Mouse (Mus musculus) adrenal gland (tissue): ENCODE results near the gene Gstm4.

Experiments
- intact Hi-C: fragments of 180-260 bp; cut with DNase I; formaldehyde crosslinking; loops from one replicate; pipeline ENCODE4 v1.15.1; 2025
- long read RNA-seq, 2 experiments: library from polyadenylated mRNA; unstranded; transcript quantifications; one replicate each; pipeline ENCODE4 v2.0.0; 2020; ENCODE audit warnings: borderline replicate concordance in 1 of 2; ENCODE audit not compliant: insufficient replicate concordance in 1 of 2

Gene Gstm4
- long read RNA-seq, experiment 1, transcript Gstm4-201 (8 exons, 1,707 nt) = major isoform, 28 of 32 reads
- long read RNA-seq, experiment 1, partial matches to known transcripts = 0 of 32 reads
- long read RNA-seq, experiment 1, other reads (novel, unspliced or antisense) = 4 of 32 reads
- long read RNA-seq, experiment 2, transcript Gstm4-201 (8 exons, 1,707 nt) = major isoform, 21 of 27 reads
- long read RNA-seq, experiment 2, partial matches to known transcripts = 0 of 27 reads
- long read RNA-seq, experiment 2, other reads (novel, unspliced or antisense) = 0 of 27 reads

DNA sequence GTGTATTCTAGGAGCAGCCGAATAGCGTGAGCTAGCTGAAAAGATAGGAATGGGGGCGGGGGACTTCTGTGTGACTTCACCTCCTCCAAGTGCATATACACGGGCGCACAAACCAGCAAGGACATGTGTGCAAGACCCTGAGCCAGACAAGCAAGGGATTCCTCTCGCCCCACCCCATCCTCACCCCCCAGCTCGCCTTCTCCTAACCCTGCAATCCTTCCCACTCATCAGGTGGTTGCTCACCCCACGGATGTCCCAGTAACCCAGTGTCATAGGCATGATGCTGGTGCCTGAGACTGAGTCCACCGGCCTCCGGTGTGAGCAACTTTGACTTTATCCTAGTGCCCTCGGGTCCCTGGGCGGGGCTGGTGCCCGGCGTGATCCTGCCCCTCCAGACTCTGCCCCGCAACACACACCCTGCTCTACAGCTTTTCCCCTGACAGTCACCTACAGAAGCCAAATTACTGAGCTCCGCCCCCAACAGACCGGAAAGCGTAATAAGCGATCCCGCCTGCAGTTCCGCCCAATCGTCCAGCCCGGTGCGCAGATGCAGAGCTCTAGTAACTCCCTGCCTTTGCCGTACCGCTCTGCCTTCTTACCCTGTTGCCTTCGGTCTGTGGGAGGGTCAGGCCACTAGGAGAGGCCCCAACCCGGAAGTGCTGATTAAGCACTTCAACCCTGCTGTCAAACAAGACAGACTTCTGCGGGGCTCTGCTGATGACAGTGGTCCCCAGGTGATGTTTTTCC, at the start of gene Gstm4:
Gstm4 (minus strand) TSS at position 501 of the 747 bp plus-strand sequence.
- intact Hi-C loops = no loop called here

DNA sequence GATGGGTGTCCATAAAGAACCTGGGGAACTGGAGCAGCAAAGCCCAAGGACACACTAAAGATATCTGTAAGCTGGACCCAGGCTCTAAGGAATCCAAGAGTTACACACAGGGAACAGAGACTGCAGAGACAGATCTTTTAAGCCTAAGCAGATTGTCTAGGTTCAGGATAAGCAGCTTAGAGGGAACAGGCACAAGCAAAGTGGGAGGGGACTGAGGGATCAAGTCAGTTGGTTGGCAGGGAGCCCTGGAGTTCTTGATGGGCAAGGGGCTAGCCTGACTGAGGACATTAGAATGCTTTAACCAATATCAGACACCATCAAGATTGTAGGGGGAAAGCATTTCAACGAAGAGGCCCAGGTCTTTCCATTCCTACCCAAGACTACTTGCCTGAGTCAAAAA, 49.5 kb upstream of the Gstm4 start:
- intact Hi-C loops = no loop called here

DNA sequence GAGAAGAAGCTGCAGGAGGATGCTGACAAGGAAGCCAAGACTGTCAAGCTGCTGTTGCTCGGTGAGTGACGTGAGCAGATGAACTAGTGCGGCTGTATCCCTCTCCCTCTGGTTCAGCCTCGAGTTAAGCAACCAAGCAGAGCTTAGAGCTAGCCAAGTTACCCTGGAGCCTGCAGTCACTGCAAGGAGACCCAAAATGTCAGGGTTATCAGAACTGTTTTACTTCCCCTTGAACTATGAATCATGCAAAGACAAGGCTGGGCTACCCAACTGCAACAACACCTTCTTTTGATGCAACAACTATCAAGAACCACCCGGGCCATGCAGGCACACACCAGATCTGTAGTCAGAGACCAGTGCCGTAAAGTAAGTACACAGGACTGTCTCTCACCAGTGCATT, 48.6 kb upstream of the Gstm4 start:
- intact Hi-C loops = no loop called here

DNA sequence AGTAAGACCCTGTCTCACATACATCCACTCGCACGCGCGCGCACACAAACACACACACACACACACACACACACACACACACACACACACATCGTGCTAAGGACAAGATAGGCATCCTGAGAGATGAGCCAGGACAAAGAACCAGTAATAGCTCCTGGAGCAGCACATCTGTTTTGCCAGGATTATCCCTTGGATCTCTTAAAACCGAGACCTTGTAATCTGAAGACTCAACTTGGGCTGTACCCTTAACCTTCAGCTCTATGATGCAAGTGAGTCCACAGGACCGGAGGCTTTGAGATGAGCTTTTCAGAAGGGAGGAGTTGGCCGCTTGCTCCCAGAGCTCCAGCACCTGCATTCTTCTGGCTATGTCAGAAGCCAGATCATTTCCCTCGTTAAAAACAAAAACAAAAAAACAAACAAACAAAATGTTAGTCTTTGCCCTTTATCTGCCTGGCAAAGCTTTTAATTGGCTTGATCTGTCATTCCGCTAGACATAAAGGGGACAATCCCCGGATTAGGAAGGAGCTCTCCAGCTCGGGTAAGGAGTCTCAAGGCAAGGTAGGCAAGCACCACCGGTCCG, 47.9 kb upstream of the Gstm4 start, which contains the start of gene Gnat2:
Gnat2 (plus strand) TSS at position 254 of the 580 bp plus-strand sequence.
- intact Hi-C loops = no loop called here

DNA sequence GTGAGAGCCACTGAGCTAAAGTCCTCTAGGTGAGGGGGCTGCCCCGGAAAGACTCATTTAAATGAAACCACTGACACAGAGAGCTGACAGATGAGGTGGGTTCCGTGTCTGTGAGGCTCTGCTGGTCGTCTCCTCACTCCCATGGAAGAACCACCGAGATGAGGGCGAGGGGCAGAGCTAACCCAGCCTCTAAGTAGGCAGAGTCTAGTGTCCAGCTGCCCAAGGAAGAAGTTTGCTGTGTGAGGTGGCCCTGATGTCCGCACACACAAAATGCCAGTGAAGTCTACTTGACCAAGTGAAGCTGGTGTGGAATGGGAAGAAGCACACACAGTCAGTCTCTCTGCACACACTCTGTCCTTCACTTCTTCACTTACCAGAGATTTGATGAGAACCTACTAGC, 47.3 kb upstream of the Gstm4 start:
- intact Hi-C loops = no loop called here

DNA sequence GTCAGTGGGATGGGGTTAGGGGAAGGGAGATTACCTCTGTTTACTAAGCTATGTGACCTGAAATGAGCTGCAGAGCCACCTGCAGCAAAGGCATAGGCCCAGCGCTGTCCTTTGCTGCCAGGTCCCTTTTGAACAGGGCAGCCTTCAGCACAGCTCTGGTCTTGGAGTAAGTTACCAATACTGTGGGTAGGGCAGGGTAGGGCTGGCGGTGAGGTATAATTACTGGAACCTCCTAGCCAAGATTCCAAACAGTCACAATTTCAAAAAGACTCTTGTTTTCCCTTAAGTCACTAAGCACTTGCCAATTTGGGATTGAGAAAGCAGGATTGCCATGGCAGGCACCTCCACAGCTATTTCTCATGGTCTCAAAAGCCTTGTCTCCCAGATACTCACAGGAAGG, 45.9 kb upstream of the Gstm4 start:
- intact Hi-C loops = no loop called here

DNA sequence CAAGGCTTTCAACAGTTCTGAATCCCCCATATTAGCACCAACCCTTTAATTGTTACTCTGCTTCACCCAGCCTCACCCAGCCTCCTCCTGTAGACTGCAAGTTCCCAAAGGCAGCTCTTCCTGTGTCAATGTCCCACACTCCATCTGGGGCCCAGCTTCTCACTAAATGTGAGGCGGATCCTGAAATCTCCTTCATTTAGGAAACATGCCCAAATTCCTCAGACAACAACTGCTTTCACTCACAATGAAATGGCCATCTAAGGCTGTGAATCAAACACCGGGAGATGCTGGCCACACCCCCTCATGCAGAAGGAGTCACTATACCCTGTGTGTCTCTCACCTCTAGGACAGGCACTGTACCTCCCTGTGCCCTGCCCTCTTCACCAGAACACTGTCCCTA, 45.2 kb upstream of the Gstm4 start:
- intact Hi-C loops = no loop called here

DNA sequence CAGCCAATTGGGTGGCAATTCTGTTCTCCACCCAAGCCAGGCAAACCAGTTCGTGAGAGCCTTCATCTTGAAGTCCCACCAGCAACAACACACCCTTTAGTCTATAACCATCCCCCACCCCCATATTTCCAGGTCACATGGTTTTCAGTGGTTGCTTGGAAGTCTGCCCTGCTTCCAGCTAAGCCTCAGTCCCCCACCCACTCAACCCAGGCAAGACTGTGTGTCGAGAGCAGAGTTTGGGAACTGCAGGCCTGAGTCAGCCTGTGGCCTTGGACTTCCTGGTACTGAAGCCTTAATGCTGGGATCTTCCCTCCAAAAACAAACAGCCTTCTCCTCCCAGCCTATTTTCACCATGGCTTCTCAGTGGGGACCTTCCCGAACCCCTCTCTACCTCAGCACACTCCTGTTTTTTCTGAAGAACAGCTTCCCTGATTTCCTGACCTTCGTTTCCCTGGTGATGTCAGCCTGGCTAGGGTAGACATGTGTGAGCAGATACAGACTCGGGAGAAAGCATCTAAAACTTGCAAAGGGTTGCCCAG, 44.2 kb upstream of the Gstm4 start:
- intact Hi-C loops = no loop called here

DNA sequence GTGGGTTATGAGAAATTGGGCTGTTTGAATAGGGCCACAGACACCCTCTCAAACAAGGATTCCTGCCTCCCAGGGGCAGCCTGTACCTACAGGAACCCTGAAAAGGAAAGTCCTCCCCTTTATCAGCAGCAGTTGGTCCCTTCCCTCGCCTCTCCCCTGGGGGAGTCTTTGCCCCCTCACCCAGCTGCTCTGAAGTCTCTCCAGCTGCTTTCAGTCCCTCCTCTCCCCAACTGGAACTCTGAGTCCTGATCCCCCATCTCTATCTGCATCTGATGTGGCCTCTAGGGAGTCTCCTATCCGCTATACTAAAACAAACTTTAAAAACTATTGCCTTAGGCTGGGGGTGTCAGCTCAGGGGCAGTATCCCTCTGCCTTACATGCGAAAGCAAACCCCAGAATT, 42.6 kb upstream of the Gstm4 start:
- intact Hi-C loops = no loop called here

DNA sequence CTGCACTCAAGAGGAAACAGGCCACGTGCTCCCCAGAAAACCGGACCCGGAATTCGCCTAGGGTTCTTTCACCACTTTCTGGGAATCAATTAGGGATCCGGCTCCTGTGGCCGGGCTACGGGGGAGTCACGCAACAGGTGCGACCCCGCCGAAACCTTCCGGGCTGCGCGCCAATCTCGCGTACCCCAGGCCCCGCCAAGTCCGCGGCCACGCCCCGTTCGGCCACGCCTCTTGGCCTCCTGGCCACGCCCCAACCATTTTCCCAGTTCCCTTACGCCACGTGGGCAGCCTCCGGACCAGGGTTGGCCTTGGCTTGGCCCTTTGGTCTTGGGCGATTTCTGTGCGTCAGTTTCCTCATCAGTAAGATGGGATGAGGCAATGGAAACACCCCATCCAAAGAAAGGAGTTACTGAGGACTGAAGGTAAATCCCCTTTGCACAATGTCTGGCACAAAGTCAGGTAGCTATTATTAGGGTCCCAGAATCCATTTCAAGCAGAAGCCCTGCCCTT, 41.8 kb upstream of the Gstm4 start, which contains the start of gene Ampd2:
Ampd2 (minus strand) TSS at position 182 of the 510 bp plus-strand sequence.
- intact Hi-C loops = no loop called here

DNA sequence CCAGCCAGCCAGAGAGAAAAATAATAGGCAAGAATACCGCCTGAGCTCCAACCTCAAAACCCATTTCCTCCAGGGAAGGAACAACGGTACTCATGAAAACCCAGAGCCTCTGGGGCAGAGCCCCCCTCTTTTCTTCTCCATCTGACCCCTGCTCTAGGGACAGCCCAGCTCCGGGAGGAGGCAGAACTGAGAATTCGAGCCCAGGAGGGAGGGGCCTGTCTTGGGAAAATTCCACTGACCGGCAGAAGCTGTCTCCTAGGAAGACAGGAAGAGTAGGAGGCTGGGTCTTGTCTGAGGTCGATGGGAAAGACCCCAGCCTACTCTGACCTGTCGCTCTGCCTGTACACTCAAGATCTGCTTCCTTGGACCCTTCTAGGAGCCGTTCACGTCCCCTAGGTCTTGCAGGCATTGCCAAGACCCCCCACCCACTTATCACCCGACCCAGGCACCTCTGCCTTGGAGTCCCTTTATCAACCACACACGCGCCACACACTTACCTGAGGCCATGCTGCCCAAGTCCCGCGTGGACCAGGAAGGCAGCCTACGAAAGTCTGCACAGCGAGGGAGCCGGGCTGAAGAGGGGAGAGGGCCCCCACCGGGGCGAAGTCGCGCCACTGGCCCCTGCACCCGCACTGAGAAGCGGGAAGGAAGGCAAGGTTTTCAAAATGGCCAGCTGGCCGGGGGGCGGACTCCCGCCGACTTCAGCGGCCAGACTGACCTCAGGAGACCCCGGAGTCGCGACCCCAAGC, 41.2 kb upstream of the Gstm4 start:
- intact Hi-C loops = no loop called here

DNA sequence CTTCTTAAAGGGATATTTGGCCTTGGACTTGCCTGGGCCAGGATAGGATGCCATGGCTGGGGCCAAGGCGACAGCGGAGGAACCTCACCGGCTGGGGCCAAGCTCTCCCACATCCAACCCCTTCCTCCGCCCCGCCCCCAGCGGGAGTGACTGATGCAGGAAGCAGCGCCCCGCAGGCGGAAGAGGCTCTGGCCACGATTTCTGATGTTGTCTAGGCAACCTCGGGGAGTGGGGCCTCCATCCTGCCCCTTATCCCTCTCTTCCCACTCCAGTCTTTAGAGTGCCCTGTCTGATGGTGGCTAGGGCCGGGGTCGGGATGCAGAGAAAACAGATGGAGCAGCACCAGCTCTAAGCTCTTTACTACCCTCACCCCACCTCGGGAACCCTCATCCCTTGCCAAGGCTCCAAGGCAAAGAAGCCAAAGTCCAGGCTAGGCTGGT, 40.6 kb upstream of the Gstm4 start:
- intact Hi-C loops = no loop called here

DNA sequence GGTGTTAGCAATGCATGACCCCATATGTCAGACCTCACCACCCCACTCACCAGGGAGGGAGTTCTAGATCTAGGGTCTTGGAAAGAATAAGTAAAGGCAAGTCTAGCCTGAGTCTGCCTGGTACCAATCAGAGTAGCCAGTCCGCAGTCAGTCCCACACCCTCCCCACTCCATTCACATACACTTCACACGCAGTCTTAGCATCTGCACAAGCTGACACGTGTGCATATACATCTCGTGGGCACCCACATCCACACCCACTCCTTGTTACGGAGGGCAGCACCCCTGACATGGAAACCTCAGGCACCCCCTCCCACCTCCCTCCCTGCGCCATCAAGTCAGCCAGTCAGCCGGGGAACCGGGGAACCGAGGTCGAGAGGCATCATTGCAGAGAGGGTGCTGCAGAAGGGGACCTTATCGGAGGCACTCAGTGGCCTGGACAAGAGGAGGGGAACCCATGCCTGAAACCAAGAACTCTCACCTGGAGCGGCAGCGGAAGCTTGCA, 40.1 kb upstream of the Gstm4 start:
- intact Hi-C loops = no loop called here

DNA sequence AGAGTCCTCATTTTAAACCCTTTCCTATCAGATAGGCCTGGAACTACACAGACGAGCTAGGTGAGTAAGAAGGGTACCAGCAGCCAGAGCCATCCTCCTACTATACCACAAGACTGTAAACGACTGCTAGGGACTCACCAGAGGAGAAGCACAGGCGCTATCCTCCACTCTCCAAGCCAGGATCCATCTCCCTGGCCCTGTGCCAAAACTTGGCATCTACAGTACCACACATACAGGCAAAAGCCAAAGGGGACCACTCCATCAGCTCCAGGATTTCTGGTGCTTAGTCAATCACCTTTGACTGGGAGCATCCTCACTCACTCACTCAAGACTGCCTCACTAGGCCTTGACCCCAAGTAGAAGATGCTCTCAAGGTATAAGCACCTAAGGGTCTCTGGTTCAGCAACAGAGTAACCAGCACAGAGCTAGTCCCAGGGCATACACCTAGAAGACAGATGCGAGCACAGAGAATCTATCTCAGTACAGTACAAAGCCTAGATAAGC, 39.3 kb upstream of the Gstm4 start:
- intact Hi-C loops = no loop called here

DNA sequence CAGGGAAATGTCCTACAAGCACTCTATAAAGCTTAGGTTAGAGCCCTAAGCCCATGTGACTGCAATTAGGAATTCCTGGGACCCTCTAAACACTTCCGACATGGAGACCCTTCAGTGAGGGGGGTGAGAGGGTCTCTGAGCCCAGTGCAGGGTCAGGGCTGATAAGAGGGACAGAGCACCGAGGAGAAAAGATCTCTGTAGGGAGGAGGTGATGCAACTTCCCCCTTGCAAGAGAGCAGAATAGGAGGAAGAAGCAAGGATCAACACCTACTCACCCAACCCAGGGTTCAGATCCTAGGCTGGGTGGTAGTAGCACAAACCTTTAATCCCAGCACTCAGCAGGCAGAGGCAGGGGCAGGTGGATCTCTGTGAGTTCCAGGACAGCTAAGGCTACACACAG, 38.5 kb upstream of the Gstm4 start:
- intact Hi-C loops = no loop called here

DNA sequence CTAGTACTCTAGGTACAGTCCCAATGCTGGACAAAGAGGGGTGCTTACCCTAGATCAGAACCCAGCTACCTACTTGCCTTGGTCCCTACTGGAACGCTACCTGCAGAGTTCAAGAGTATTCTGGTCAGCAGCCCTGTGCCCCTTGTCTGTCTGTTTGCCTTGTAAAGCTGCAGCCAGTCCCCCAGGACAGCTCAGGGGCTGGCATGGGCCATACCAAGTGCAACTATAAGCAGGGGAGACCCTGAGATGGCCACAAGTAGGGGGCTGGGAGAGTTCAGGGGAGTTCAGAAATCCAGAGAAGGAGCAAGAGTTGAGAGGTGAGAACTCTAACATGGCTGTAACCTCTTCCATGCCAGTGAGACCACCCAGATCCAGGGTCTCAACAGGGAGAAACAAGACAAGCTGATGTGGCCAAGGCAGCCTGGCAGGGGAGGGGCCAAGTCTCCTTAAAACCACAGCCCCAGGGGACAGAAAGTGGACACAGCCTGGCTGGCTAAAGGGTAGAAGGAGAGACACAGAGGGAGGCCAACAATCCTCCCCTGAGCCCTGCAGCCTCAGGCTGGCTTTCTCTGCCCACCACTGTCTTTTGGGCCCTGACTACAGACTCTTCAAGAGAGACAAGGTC, 37.7 kb upstream of the Gstm4 start:
- intact Hi-C loops = no loop called here

DNA sequence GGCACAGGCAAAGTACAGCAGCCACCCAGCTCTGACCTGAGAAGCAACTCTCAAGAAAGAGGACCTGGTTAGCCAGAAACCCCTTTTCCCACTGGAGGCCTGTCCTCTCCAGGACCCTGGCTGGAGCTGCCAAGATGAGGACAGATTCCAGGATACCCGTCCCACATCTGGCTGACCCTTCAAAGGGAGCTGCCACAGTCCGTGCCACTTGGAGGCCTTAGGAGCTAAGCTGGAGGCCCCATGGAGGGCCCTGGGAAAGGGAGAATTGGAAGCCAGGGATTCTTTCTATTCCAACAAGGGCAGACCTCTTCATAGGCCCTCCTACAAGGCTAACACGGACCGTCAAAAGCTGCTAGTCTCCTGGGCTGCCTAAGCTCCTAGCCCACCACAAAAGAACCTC, 37.0 kb upstream of the Gstm4 start:
- intact Hi-C loops = no loop called here

DNA sequence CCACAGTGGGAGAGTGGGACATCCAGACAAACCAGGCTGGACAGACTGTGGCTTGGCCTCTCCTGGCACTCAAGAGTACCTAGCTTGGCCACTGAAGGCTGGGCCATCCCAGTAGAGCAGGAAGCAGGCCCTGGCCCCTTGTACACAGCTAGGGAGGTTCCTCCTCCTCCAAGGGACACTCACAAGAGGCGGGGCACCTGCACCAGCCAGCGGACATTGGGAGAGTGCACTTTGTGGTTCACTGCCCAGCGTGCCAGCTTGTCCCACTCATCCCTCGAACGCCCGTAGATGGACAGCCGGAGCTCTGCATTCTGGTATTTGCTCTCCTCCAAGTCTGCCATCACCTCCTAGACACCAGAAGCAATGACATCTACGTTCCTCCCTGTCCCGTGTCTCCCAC, 32.1 kb upstream of the Gstm4 start:
- intact Hi-C loops = no loop called here

DNA sequence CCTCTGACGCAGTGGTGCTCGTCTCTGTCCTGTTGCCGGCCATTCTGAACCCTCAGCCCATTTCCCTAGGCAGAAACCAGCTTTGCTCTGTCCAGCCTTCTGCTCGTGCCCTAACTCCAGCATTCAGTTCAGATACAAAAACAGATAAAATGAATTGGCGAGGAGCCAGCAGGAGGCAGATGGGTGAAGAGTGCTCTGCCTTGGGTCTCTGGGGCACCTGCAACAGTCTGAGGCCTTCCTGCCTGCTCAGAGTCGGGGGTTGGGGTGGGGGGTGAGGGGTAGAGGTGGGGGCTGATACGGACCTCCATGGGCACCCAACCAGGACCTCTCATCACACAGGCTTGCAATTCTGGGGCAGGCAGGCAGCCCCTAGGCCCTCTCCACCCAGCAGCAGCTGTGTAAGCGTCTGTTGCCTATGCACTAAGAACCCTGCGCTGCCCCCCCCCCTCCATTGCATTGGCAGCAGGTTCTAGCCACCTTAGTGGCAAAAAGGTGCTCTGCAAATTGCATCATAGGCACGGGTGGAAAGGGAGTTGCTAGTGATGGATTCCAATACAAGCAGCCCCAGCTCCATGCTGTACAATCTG, 28.4 kb upstream of the Gstm4 start:
- intact Hi-C loops = no loop called here
